Mouse (Mus musculus) spleen, adult 18-20 months (tissue): ENCODE measurements at regions not wholly inside any gene's neighbourhood (a gene's known extent, or its start where the extent isn't known, plus 50 kb on each side); places are given as distances from the start of the nearest gene placed in this dataset.

Experiments
- DNase-seq, 2 experiments: peaks; one replicate each; pipeline ENCODE4 v3.0.0; 2022; ENCODE audit warnings: mixed read lengths in 2 of 2

GRCm38 (mm10) chr3:37871076-37871475 lies 146.8 kb upstream of the Gm5148 start:
- DNase-seq: no peak

- no peak for DNase-seq
Observed at GRCm38 (mm10) chr3:37868454-37868853, 144.2 kb upstream of the Gm5148 start.

GRCm38 (mm10) chr3:37862756-37863155 lies 138.5 kb upstream of the Gm5148 start:
- no peak for DNase-seq

GRCm38 (mm10) chr3:37860715-37861461 lies 136.6 kb upstream of the Gm5148 start:
- no peak for DNase-seq

- DNase-seq: no peak
Observed at GRCm38 (mm10) chr3:37860034-37860714, 135.9 kb upstream of the Gm5148 start.

- no peak for DNase-seq
Observed at GRCm38 (mm10) chr3:37858624-37859302, 134.5 kb upstream of the Gm5148 start.

- DNase-seq: no peak
Observed at GRCm38 (mm10) chr3:37846191-37847003, 122.1 kb upstream of the Gm5148 start.

- no peak for DNase-seq
Observed at GRCm38 (mm10) chr3:37845313-37846023, 121.2 kb upstream of the Gm5148 start.

GRCm38 (mm10) chr3:37844731-37845312 lies 120.5 kb upstream of the Gm5148 start:
- no peak for DNase-seq

GRCm38 (mm10) chr3:37842289-37842688 lies 118.0 kb upstream of the Gm5148 start:
- no peak for DNase-seq

GRCm38 (mm10) chr3:37838896-37839295 lies 114.6 kb upstream of the Gm5148 start:
- no peak for DNase-seq

GRCm38 (mm10) chr3:37836749-37837148 lies 112.5 kb upstream of the Gm5148 start:
- no peak for DNase-seq

- DNase-seq: no peak
Observed at GRCm38 (mm10) chr3:37835687-37836086, 111.4 kb upstream of the Gm5148 start.

GRCm38 (mm10) chr3:37835135-37835534 lies 110.8 kb upstream of the Gm5148 start:
- DNase-seq: no peak

GRCm38 (mm10) chr3:37834626-37835025 lies 110.3 kb upstream of the Gm5148 start:
- DNase-seq: no peak

GRCm38 (mm10) chr3:37833387-37833786 lies 109.1 kb upstream of the Gm5148 start:
- DNase-seq: no peak

GRCm38 (mm10) chr3:37827546-37827945 lies 103.3 kb upstream of the Gm5148 start:
- no peak for DNase-seq

GRCm38 (mm10) chr3:37825602-37826001 lies 101.3 kb upstream of the Gm5148 start:
- no peak for DNase-seq

GRCm38 (mm10) chr3:37824681-37825080 lies 100.4 kb upstream of the Gm5148 start:
- DNase-seq: no peak

- no peak for DNase-seq
Observed at GRCm38 (mm10) chr3:37819503-37819902, 95.2 kb upstream of the Gm5148 start.

GRCm38 (mm10) chr3:37817434-37817805 lies 93.1 kb upstream of the Gm5148 start:
- DNase-seq: no peak
